Mouse (Mus musculus) layer of hippocampus, adult 11-12 months (tissue): ENCODE results near the gene Ggt6.
"Not testable (repeated sequence)": the region's sequence is repeated elsewhere in the genome, so short reads cannot be mapped to it uniquely, and the experiment has no call there.

Source experiments
- DNase-seq: peaks from one replicate; pipeline ENCODE4 v3.0.0; 2022; ENCODE audit warnings: low spot score

Ggt6 gene

GRCm38 (mm10) chr11:72411093-72411921 is 24.0 kb upstream of the Ggt6 start, which contains the start of gene Smtnl2:
Smtnl2 (minus strand) TSS chr11:72411713.
- DNase-seq = peak; percentile 35

- DNase-seq = no peak
Observed at GRCm38 (mm10) chr11:72411945-72412344, 23.4 kb upstream of the Ggt6 start.

- DNase-seq = no peak
Observed at GRCm38 (mm10) chr11:72413016-72413415, 22.3 kb upstream of the Ggt6 start.

GRCm38 (mm10) chr11:72413601-72414190 is 21.6 kb upstream of the Ggt6 start:
- DNase-seq = no peak

GRCm38 (mm10) chr11:72415155-72415554 is 20.2 kb upstream of the Ggt6 start:
- DNase-seq = no peak

- DNase-seq = no peak
Observed at GRCm38 (mm10) chr11:72416666-72417065, 18.7 kb upstream of the Ggt6 start.

- DNase-seq = no peak
Observed at GRCm38 (mm10) chr11:72417376-72417775, 17.9 kb upstream of the Ggt6 start.

GRCm38 (mm10) chr11:72418227-72418626 is 17.1 kb upstream of the Ggt6 start:
- DNase-seq = no peak

GRCm38 (mm10) chr11:72419006-72419405 is 16.3 kb upstream of the Ggt6 start:
- no peak for DNase-seq

- DNase-seq = no peak
Observed at GRCm38 (mm10) chr11:72420460-72421122, 14.7 kb upstream of the Ggt6 start.

- no peak for DNase-seq
Observed at GRCm38 (mm10) chr11:72421518-72422278, 13.6 kb upstream of the Ggt6 start.

GRCm38 (mm10) chr11:72423686-72424085 is 11.6 kb upstream of the Ggt6 start:
- no peak for DNase-seq

GRCm38 (mm10) chr11:72425201-72425600 is 10.1 kb upstream of the Ggt6 start:
- no peak for DNase-seq

GRCm38 (mm10) chr11:72426884-72427283 is 8.4 kb upstream of the Ggt6 start:
- no peak for DNase-seq

GRCm38 (mm10) chr11:72428694-72429093 is 6.6 kb upstream of the Ggt6 start:
- peak; percentile 86 for DNase-seq

GRCm38 (mm10) chr11:72429288-72429690 is 6.0 kb upstream of the Ggt6 start:
- peak; percentile 87 for DNase-seq

GRCm38 (mm10) chr11:72430311-72431068 is 4.8 kb upstream of the Ggt6 start:
- DNase-seq = not testable (repeated sequence)

GRCm38 (mm10) chr11:72435694-72436045 is 344 bp downstream of the Ggt6 start:
- DNase-seq = peak; percentile 20

- peak; percentile 52 for DNase-seq
Observed at GRCm38 (mm10) chr11:72436271-72436670, 945 bp downstream of the Ggt6 start.

GRCm38 (mm10) chr11:72436756-72437650 is 1.7 kb downstream of the Ggt6 start:
- peak; percentile 63 for DNase-seq
